Mouse (Mus musculus): ENCODE results near the gene Tmem108. TPM values are rescaled to one million over a fixed set of nuclear protein-coding genes. Genes with fewer than 3 reads are reported as not detected.

The Tmem108 gene
- polyA plus RNA-seq, 1 experiment from 2014 or later: 101 TPM

DNA sequence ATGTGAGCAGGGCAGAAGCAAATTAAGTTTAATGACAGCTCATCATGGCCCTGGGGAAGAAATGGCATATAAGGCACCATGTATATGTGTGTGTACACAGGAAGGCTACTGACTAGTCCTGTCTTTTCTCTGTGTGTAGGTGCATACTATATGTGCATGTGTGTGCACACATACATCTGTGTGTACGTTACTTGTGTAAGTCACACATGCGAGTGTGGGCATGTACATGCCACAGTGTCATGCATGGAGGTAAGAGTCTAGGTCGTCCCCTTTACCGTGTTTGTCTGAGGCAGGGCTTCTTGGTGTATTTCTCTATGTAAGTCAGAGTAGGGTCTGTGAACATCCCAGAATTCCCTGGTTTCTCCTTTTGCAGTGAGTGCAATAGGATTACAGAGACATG, 120.3 kb downstream of the Tmem108 start:
- no peaks in the 10 kb centered on the region for H3K27me3 ChIP-seq (ENCODE audit: insufficient read depth, poor library complexity, severe bottlenecking)
- no peak for DNase-seq (ENCODE audit: low spot score)
- H3K4me1 ChIP-seq: peaks cover 58% of the 10 kb centered on the region
- no peak overlapping the region for H3K4me3 ChIP-seq
- WGBS: 87% methylated on average over 4 of the region's 4 CpGs
- H3K9me3 ChIP-seq: no peaks in the 10 kb centered on the region
- H3K27ac ChIP-seq: 0 out of 2 replicates have a peak overlapping the region, but pooled peaks have one; percentile 18
- peaks cover 4% of the 10 kb centered on the region; the same call in 1 of the 2 replicates for H3K36me3 ChIP-seq

GRCm38 (mm10) chr9:103639413-103639812, 122.2 kb downstream of the Tmem108 start:
- WGBS: 38% methylated on average over 1 of the region's 1 CpGs
- Histone ChIP-seq H3K27me3 (ENCODE audit: insufficient read depth, poor library complexity, severe bottlenecking) (no peaks in the 10 kb centered on the region), H3K36me3 (no peaks in the 10 kb centered on the region), H3K4me1 (peaks cover 60% of the 10 kb centered on the region), H3K9me3 (no peaks in the 10 kb centered on the region), H3K4me3 (no peak overlapping the region), H3K27ac (no peak overlapping the region)
- DNase-seq (ENCODE audit: low spot score): no peak

DNA sequence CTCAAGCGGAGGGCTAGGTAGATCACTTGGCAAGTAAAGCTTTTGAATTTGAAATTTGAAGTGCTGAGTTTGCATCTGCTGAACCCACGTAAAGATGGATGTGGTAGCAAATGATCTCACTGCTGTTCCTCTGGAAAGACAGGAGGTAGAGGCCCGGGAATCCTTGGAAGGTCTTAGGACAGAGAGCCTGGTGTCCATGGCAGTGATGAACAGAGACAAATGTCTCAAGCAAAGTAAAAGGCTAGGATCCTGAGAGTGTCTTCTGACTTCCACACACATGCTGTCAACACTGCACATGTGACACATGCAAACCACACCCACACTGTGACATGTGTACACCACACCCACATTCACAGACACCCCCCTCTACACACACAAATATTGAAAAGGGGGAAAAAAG, 124.2 kb downstream of the Tmem108 start:
- H3K9me3 ChIP-seq: no peaks in the 10 kb centered on the region
- WGBS: 70% methylated on average over 3 of the region's 3 CpGs
- H3K27me3 ChIP-seq (ENCODE audit: insufficient read depth, poor library complexity, severe bottlenecking): no peaks in the 10 kb centered on the region
- H3K27ac ChIP-seq: peak overlapping the region; percentile 23; the same call in 1 of the 2 replicates
- H3K4me1 ChIP-seq: peaks cover 61% of the 10 kb centered on the region
- DNase-seq (ENCODE audit: low spot score): peak; percentile 68
- H3K4me3 ChIP-seq: no peak overlapping the region
- no peaks in the 10 kb centered on the region for H3K36me3 ChIP-seq

DNA sequence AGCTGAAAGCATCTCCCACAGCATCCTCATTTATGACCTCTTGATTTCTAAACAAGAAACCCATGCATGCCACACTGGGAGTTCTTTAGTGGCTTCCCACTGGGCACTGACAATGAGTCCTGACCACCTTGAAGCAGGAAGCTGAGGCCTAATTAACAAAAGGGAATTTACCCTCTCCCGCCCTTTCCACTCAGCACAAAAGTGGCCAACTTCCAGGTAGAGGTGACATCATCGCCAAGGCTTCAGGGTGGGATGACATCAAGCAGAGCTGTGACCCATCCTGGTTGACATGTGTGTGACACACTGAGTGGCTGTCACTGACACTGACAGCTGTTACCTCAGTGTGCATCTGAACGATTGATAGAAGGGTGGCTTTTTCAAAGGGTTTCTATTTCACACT, 124.8 kb downstream of the Tmem108 start:
- Histone ChIP-seq H3K4me3 (no peak overlapping the region), H3K27ac (peak overlapping the region; percentile 63; the same call in 1 of the 2 replicates), H3K36me3 (no peaks in the 10 kb centered on the region), H3K9me3 (no peaks in the 10 kb centered on the region), H3K4me1 (peaks cover 63% of the 10 kb centered on the region), H3K27me3 (ENCODE audit: insufficient read depth, poor library complexity, severe bottlenecking) (no peaks in the 10 kb centered on the region)
- DNase-seq (ENCODE audit: low spot score): peak; percentile 53
- 42% methylated on average over 3 of the region's 3 CpGs for WGBS

GRCm38 (mm10) chr9:103628861-103629469, 132.7 kb downstream of the Tmem108 start:
- Histone ChIP-seq H3K27ac (peak overlapping the region; percentile 81), H3K36me3 (peaks cover 4% of the 10 kb centered on the region; the same call in 1 of the 2 replicates)

DNA sequence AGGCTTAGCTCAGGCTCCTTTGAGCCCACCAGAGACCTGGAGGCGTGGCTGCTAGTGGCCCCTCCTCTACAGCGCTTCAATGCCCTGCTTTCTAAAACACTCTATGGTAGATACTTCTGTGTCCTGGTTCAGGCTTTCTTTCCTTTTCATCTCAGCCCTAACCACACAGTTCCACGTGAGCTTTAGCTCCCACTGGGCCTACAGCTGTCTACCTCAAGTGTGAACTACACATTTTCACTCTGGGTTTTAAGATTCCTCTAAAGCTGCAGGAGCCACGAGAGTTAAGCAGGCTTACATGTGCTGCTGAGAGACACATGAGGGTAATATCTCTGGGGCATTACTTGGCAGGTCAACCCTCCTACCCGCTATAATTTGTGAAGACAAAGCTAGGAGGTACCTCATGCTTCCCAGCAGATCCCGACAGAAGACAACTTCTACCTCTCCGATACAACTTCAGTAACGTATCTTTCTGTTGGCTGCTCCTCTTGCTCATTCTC, 134.2 kb downstream of the Tmem108 start:
- Histone ChIP-seq H3K4me3 (no peak overlapping the region), H3K27ac (0 out of 2 replicates have a peak overlapping the region, but pooled peaks have one; percentile 6), H3K27me3 (ENCODE audit: insufficient read depth, poor library complexity, severe bottlenecking) (no peaks in the 10 kb centered on the region), H3K9me3 (no peaks in the 10 kb centered on the region), H3K4me1 (peaks cover 52% of the 10 kb centered on the region), H3K36me3 (peaks cover 6% of the 10 kb centered on the region; the same call in 1 of the 2 replicates)
- DNase-seq (ENCODE audit: low spot score): no peak
- WGBS: 85% methylated on average over 8 of the region's 8 CpGs

More at GRCm38 (mm10) chr9:103628861-103629469, 132.7 kb downstream of the Tmem108 start:
- 47% methylated on average over 9 of the region's 9 CpGs for WGBS
- Histone ChIP-seq H3K4me1 (peaks cover 43% of the 10 kb centered on the region), H3K27me3 (ENCODE audit: insufficient read depth, poor library complexity, severe bottlenecking) (no peaks in the 10 kb centered on the region), H3K4me3 (no peak overlapping the region), H3K9me3 (no peaks in the 10 kb centered on the region)
- no peak for DNase-seq (ENCODE audit: low spot score)

GRCm38 (mm10) chr9:103626156-103626555, 135.5 kb downstream of the Tmem108 start:
- 86% methylated on average over 4 of the region's 4 CpGs for WGBS
- no peaks in the 10 kb centered on the region for H3K9me3 ChIP-seq
- H3K27me3 ChIP-seq (ENCODE audit: insufficient read depth, poor library complexity, severe bottlenecking): no peaks in the 10 kb centered on the region
- peaks cover 49% of the 10 kb centered on the region for H3K4me1 ChIP-seq
- peaks cover 10% of the 10 kb centered on the region; the same call in 1 of the 2 replicates for H3K36me3 ChIP-seq
- no peak for DNase-seq (ENCODE audit: low spot score)
- H3K27ac ChIP-seq: no peak overlapping the region
- H3K4me3 ChIP-seq: no peak overlapping the region

DNA sequence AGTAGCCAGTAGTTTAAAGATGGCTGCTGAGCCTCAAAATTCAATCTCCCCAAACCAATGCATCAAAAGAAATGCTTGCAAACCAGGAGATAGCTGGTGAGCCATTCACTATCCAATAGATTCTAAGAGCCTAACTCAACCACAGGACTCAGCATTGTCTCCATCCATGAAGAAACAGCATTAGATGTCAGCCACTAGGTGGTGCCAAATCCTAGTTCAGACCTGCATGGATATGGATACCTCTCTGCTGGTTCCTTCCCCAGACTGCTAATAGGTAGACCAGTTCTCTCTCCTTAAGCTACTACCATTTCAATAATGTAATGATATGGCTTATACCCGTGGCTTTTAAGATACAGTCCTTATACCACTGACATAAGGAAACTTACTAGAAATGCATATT, 137.0 kb downstream of the Tmem108 start:
- Histone ChIP-seq H3K27ac (no peak overlapping the region), H3K4me1 (peaks cover 52% of the 10 kb centered on the region), H3K4me3 (no peak overlapping the region), H3K9me3 (no peaks in the 10 kb centered on the region), H3K36me3 (peaks cover 10% of the 10 kb centered on the region; the same call in 1 of the 2 replicates), H3K27me3 (ENCODE audit: insufficient read depth, poor library complexity, severe bottlenecking) (no peaks in the 10 kb centered on the region)
- 32% methylated on average over 1 of the region's 1 CpGs for WGBS
- no peak for DNase-seq (ENCODE audit: low spot score)

GRCm38 (mm10) chr9:103623560-103624316, 137.9 kb downstream of the Tmem108 start:
- Histone ChIP-seq H3K9me3 (no peaks in the 10 kb centered on the region), H3K4me1 (peaks cover 49% of the 10 kb centered on the region), H3K4me3 (no peak overlapping the region), H3K27ac (peak overlapping the region; percentile 74), H3K36me3 (peaks cover 10% of the 10 kb centered on the region; the same call in 1 of the 2 replicates), H3K27me3 (ENCODE audit: insufficient read depth, poor library complexity, severe bottlenecking) (no peaks in the 10 kb centered on the region)
- no peak for DNase-seq (ENCODE audit: low spot score)
- 70% methylated on average over 19 of the region's 19 CpGs for WGBS

DNA sequence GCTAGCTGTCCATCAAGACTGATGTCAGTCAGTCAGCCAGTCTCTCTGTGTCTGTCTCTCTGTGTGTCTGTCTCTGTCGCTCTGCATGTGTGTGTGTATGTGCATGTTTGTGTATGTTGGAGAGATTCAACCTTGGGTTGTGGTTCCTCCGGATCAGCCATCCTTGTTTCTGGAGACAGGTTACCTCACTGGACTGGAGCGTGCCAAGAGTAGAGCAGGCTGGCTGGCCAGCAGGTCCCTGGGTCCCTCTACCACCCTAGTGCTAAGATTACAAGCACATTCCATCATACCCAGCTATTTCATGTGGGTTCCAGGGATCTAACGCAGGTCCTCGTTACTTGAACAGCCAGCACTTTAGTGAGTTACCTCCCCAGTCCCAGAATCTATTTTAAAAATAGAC, 138.6 kb downstream of the Tmem108 start:
- DNase-seq (ENCODE audit: low spot score): no peak
- H3K9me3 ChIP-seq: no peaks in the 10 kb centered on the region
- H3K4me3 ChIP-seq: no peak overlapping the region
- peaks cover 43% of the 10 kb centered on the region for H3K4me1 ChIP-seq
- peak overlapping the region; percentile 74; the same call in 1 of the 2 replicates for H3K27ac ChIP-seq
- 63% methylated on average over 5 of the region's 5 CpGs for WGBS
- H3K27me3 ChIP-seq (ENCODE audit: insufficient read depth, poor library complexity, severe bottlenecking): no peaks in the 10 kb centered on the region
- H3K36me3 ChIP-seq: peaks cover 10% of the 10 kb centered on the region; the same call in 1 of the 2 replicates

GRCm38 (mm10) chr9:103621870-103622269, 139.8 kb downstream of the Tmem108 start:
- Histone ChIP-seq H3K4me3 (no peak overlapping the region), H3K4me1 (peaks cover 34% of the 10 kb centered on the region), H3K9me3 (no peaks in the 10 kb centered on the region), H3K27me3 (ENCODE audit: insufficient read depth, poor library complexity, severe bottlenecking) (no peaks in the 10 kb centered on the region), H3K27ac (no peak overlapping the region), H3K36me3 (peaks cover 13% of the 10 kb centered on the region; the same call in 1 of the 2 replicates)
- 96% methylated on average over 2 of the region's 2 CpGs for WGBS
- DNase-seq (ENCODE audit: low spot score): no peak

DNA sequence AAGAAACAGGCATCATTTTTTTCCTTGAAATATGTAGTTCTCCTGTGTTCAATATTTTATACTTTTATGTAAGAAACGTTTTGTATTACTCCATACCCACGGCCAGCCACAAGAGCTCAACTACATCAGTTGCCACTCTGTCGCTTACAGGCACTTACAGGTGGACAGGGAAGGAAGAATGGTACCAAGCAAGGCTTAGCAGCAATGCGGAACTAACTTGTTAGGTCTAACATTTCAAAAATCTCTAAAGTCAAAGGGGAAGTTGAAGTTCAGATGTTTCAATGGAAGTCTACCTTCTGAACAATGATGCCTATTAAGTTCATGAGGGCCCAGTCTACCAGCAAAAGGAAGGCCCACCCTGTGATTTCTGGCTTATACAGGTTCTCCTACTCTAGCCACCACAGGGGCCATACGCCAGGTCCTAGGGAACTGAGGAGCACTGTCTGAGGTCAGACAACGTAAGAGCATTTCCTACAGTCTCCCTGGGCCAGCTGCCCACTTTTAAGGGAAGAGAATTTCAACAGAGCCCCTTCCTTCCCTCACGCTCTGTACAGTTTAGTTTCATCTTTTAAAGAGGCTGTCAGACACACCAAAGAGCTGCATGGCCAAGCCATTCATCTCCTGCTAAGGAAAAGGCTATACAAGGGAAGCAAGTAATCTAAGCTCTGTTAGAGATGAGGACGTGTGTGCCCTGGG, 141.0 kb downstream of the Tmem108 start:
- H3K9me3 ChIP-seq: no peaks in the 10 kb centered on the region
- H3K4me1 ChIP-seq: peaks cover 30% of the 10 kb centered on the region
- H3K4me3 ChIP-seq: no peak overlapping the region
- 85% methylated on average over 8 of the region's 8 CpGs for WGBS
- no peaks in the 10 kb centered on the region for H3K27me3 ChIP-seq (ENCODE audit: insufficient read depth, poor library complexity, severe bottlenecking)
- peak overlapping the region; percentile 56; the same call in 1 of the 2 replicates for H3K27ac ChIP-seq
- DNase-seq (ENCODE audit: low spot score): no peak
- H3K36me3 ChIP-seq: peaks cover 13% of the 10 kb centered on the region; the same call in 1 of the 2 replicates
